Mouse (Mus musculus): ENCODE results near the gene Npnt. TPM values are rescaled to one million over a fixed set of nuclear protein-coding genes. Genes with fewer than 3 reads are reported as not detected.

Npnt gene
- polyA plus RNA-seq, 1 experiment from 2014 or later: 11.4 TPM

- Histone ChIP-seq H3K9ac (ENCODE audit: low read depth, low read length) (no peak overlapping the region), H3K27ac (ENCODE audit: low read depth, low read length) (no peak overlapping the region), H3K9me3 (ENCODE audit: control insufficient read depth, low read length) (no peaks in the 10 kb centered on the region), H3K4me2 (replicated peaks; ENCODE audit: low read depth, low read length) (no peak overlapping the region), H3K4me1 (replicated peaks; ENCODE audit: control insufficient read depth, insufficient read depth, low read length) (no peaks in the 10 kb centered on the region), H3K4me3 (ENCODE audit: low read depth, low read length) (no peak overlapping the region), H3K27me3 (ENCODE audit: control insufficient read depth, insufficient read depth, low read length) (no peaks in the 10 kb centered on the region), H3K36me3 (ENCODE audit: control insufficient read depth, insufficient read depth, low read length) (no peaks in the 10 kb centered on the region)
- ATAC-seq (ENCODE audit: low FRiP score): no peak
- no peak for DNase-seq (ENCODE audit: low spot score)
- 92% methylated on average over 7 of the region's 7 CpGs for WGBS
Measured at GRCm38 (mm10) chr3:132892481-132892880, 57.6 kb downstream of the Npnt start.

DNA sequence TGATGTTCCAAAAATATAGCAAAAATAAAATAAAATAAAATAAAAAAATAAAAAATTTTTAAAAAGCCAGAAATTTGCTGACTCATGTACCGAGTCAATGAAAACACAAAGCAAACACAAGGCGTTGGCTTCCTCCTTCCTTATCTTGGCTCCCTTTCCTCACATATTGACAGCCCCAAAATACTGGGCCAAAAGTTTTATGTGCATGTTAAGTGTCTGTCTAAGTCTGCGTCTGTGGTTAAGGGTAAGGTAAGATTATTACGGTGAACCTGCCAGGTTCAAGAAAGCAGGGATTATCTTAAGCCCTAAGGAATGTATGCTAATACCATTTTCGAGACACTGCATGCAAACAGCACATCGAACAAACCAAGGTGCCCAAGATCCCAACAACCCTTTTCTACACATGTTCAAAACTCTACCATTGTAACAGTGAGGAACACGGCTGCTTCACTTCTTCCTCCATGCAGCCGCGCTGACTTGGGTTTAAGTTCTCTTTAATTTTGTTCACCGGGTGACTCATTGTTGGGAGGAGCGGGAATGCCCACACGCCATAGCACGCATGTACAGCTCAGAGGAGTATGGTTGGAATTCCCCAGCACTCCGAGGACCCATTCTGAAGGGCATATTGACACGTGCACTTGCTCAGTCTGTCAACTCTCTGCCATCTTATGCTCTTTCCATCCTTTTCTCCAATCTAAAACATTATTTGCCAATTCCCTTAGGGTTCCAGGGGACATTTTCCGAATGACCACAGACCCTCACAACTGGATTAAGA is 62.8 kb downstream of the Npnt start:
- Histone ChIP-seq H3K4me1 (replicated peaks; ENCODE audit: control insufficient read depth, insufficient read depth, low read length) (no peaks in the 10 kb centered on the region), H3K4me3 (ENCODE audit: low read depth, low read length) (no peak overlapping the region), H3K9ac (ENCODE audit: low read depth, low read length) (no peak overlapping the region), H3K27ac (ENCODE audit: low read depth, low read length) (no peak overlapping the region), H3K4me2 (replicated peaks; ENCODE audit: low read depth, low read length) (no peak overlapping the region), H3K27me3 (ENCODE audit: control insufficient read depth, insufficient read depth, low read length) (no peaks in the 10 kb centered on the region), H3K9me3 (ENCODE audit: control insufficient read depth, low read length) (no peaks in the 10 kb centered on the region), H3K36me3 (ENCODE audit: control insufficient read depth, insufficient read depth, low read length) (no peaks in the 10 kb centered on the region)
- ATAC-seq (ENCODE audit: low FRiP score) (no peak), DNase-seq (ENCODE audit: low spot score) (no peak)
- 92% methylated on average over 16 of the region's 16 CpGs for WGBS

DNA sequence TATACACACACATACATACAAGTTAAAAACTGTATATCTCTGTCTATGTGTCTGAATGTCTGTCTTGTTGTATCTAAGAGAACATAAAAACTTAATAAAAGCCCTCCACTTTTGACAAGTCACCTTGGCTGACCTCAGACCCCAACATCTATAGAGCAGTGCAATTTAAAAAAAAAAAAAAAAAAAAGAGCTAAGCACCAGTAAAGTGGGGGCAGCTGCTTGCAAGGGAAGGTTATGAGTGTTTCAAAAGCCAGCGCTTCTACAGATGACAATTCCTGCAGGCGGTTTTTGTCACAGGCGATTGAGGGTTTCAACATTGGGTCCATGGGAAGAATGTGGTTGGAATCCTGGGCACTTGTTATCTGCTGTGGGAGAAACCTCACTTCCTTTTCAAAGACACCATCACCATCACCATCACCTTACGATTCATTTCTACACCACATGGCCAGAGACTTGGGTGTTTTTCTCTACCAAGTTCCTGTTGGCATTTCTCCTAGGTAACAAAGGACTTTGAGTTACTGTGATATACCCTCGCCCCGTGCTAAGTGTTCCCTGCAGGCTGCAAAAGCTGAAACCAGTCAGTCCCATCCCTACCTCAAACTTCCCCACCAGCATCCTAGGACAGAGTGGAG is 63.6 kb downstream of the Npnt start:
- Histone ChIP-seq H3K27me3 (ENCODE audit: control insufficient read depth, insufficient read depth, low read length) (no peaks in the 10 kb centered on the region), H3K36me3 (ENCODE audit: control insufficient read depth, insufficient read depth, low read length) (no peaks in the 10 kb centered on the region), H3K4me3 (ENCODE audit: low read depth, low read length) (no peak overlapping the region), H3K9me3 (ENCODE audit: control insufficient read depth, low read length) (no peaks in the 10 kb centered on the region), H3K9ac (ENCODE audit: low read depth, low read length) (no peak overlapping the region), H3K4me1 (replicated peaks; ENCODE audit: control insufficient read depth, insufficient read depth, low read length) (no peaks in the 10 kb centered on the region), H3K27ac (ENCODE audit: low read depth, low read length) (no peak overlapping the region), H3K4me2 (replicated peaks; ENCODE audit: low read depth, low read length) (no peak overlapping the region)
- ATAC-seq (ENCODE audit: low FRiP score): no peak
- no peak for DNase-seq (ENCODE audit: low spot score)
- WGBS: 94% methylated on average over 6 of the region's 6 CpGs

- Histone ChIP-seq H3K9ac (ENCODE audit: low read depth, low read length) (no peak overlapping the region), H3K4me1 (replicated peaks; ENCODE audit: control insufficient read depth, insufficient read depth, low read length) (no peaks in the 10 kb centered on the region), H3K36me3 (ENCODE audit: control insufficient read depth, insufficient read depth, low read length) (no peaks in the 10 kb centered on the region), H3K9me3 (ENCODE audit: control insufficient read depth, low read length) (no peaks in the 10 kb centered on the region), H3K4me2 (replicated peaks; ENCODE audit: low read depth, low read length) (no peak overlapping the region), H3K27me3 (ENCODE audit: control insufficient read depth, insufficient read depth, low read length) (no peaks in the 10 kb centered on the region), H3K27ac (ENCODE audit: low read depth, low read length) (no peak overlapping the region), H3K4me3 (ENCODE audit: low read depth, low read length) (no peak overlapping the region)
- ATAC-seq (ENCODE audit: low FRiP score) (no peak), DNase-seq (ENCODE audit: low spot score) (no peak)
- 77% methylated on average over 10 of the region's 10 CpGs for WGBS
Measured at GRCm38 (mm10) chr3:132884459-132884858, 65.6 kb downstream of the Npnt start.

- WGBS: 89% methylated on average over 9 of the region's 9 CpGs
- Histone ChIP-seq H3K36me3 (ENCODE audit: control insufficient read depth, insufficient read depth, low read length) (no peaks in the 10 kb centered on the region), H3K9me3 (ENCODE audit: control insufficient read depth, low read length) (no peaks in the 10 kb centered on the region), H3K27ac (ENCODE audit: low read depth, low read length) (no peak overlapping the region), H3K27me3 (ENCODE audit: control insufficient read depth, insufficient read depth, low read length) (no peaks in the 10 kb centered on the region), H3K4me1 (replicated peaks; ENCODE audit: control insufficient read depth, insufficient read depth, low read length) (no peaks in the 10 kb centered on the region), H3K4me3 (ENCODE audit: low read depth, low read length) (no peak overlapping the region), H3K9ac (ENCODE audit: low read depth, low read length) (no peak overlapping the region), H3K4me2 (replicated peaks; ENCODE audit: low read depth, low read length) (no peak overlapping the region)
- ATAC-seq (ENCODE audit: low FRiP score) (no peak), DNase-seq (ENCODE audit: low spot score) (no peak)
Measured at GRCm38 (mm10) chr3:132883256-132883655, 66.8 kb downstream of the Npnt start.

DNA sequence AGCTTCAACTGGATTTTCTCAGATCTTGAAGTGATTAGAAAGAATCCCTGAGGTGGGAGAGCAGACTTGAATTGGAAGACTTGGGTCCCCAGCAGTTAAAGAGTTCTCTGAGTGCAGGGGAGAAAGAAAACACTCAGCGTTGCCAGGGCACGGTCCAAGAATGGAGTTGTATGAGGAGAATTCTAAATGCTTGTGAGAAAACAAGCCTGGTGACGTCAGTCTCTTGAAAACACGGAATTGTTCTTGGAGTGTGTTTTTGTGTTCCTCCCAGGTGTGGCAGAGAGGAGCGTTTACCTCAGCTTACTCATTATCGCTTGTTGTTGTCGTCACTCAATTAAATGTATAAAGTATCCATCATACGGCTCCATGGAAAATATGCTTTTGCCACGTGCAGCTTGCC is 69.3 kb downstream of the Npnt start:
- Histone ChIP-seq H3K9ac (ENCODE audit: low read depth, low read length) (no peak overlapping the region), H3K27ac (ENCODE audit: low read depth, low read length) (no peak overlapping the region), H3K27me3 (ENCODE audit: control insufficient read depth, insufficient read depth, low read length) (no peaks in the 10 kb centered on the region), H3K36me3 (ENCODE audit: control insufficient read depth, insufficient read depth, low read length) (no peaks in the 10 kb centered on the region), H3K4me2 (replicated peaks; ENCODE audit: low read depth, low read length) (no peak overlapping the region), H3K4me1 (replicated peaks; ENCODE audit: control insufficient read depth, insufficient read depth, low read length) (no peaks in the 10 kb centered on the region), H3K9me3 (ENCODE audit: control insufficient read depth, low read length) (no peaks in the 10 kb centered on the region), H3K4me3 (ENCODE audit: low read depth, low read length) (no peak overlapping the region)
- 70% methylated on average over 9 of the region's 9 CpGs for WGBS
- peak; percentile 19 for DNase-seq (ENCODE audit: low spot score)
- ATAC-seq (ENCODE audit: low FRiP score): no peak

DNA sequence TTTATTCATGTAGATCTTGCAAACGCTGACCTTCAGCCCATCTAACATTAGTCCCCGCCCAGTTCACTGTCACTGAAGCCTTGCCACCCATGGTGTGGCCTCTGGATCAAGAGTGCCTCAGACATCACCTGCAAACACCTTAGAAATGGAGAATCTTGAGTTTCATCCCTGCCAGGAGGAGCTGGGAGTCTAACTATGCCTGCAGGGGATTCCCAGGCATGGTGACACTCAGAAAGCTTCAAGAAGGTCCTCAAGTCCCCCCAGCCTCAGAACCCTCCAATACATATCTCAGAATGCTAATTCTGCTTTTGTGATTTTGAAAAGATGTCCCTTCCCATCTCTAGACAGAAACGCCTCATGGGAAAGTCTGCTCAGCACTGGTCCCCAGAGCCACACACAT is 69.7 kb downstream of the Npnt start:
- Histone ChIP-seq H3K9me3 (ENCODE audit: control insufficient read depth, low read length) (no peaks in the 10 kb centered on the region), H3K27ac (ENCODE audit: low read depth, low read length) (no peak overlapping the region), H3K27me3 (ENCODE audit: control insufficient read depth, insufficient read depth, low read length) (no peaks in the 10 kb centered on the region), H3K9ac (ENCODE audit: low read depth, low read length) (no peak overlapping the region), H3K4me1 (replicated peaks; ENCODE audit: control insufficient read depth, insufficient read depth, low read length) (no peaks in the 10 kb centered on the region), H3K4me3 (ENCODE audit: low read depth, low read length) (no peak overlapping the region), H3K36me3 (ENCODE audit: control insufficient read depth, insufficient read depth, low read length) (no peaks in the 10 kb centered on the region), H3K4me2 (replicated peaks; ENCODE audit: low read depth, low read length) (no peak overlapping the region)
- ATAC-seq (ENCODE audit: low FRiP score) (no peak), DNase-seq (ENCODE audit: low spot score) (no peak)
- WGBS: 87% methylated on average over 3 of the region's 3 CpGs

DNA sequence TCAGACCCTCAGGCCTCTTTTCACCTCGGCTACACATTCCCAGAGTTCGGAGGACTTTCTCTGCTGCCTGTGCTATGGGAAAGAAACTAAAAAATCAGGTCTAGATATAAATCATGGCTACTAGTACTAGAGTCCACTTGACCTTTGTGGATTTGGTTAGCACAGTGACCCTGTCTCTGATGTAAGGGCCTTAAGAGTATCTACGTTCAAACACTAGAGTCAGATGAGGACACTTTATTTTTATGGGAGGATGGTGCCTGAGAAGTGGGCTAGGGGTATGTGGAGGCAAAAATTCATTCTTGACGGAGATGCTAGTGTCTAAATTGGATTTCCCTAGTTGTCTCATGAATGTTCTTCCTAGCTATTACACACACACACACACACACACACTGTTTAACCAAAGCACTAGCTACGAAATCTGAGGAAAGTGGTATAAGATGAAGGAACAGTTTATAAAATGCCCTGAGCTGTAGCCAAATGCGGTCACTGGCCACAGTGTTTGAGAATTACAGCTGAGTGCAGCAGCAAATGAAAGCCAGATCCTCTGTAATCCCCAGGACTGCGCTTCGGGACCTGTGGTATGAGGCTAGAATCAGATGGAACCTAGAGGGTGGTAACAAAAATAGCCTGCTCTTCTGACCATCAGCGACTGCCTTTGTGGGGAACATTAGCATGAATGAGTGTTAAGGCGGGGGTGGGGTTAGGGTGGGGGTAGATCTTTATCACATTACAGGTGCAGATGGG is 73.0 kb downstream of the Npnt start:
- no peak overlapping the region for H3K27ac ChIP-seq (ENCODE audit: low read depth, low read length)
- no peaks in the 10 kb centered on the region for H3K9me3 ChIP-seq (ENCODE audit: control insufficient read depth, low read length)
- H3K36me3 ChIP-seq (ENCODE audit: control insufficient read depth, insufficient read depth, low read length): no peaks in the 10 kb centered on the region
- no peak overlapping the region for H3K4me2 ChIP-seq (replicated peaks; ENCODE audit: low read depth, low read length)
- H3K4me1 ChIP-seq (replicated peaks; ENCODE audit: control insufficient read depth, insufficient read depth, low read length): no peaks in the 10 kb centered on the region
- ATAC-seq (ENCODE audit: low FRiP score) (no peak), DNase-seq (ENCODE audit: low spot score) (no peak)
- WGBS: 70% methylated on average over 10 of the region's 10 CpGs
- no peaks in the 10 kb centered on the region for H3K27me3 ChIP-seq (ENCODE audit: control insufficient read depth, insufficient read depth, low read length)
- H3K4me3 ChIP-seq (ENCODE audit: low read depth, low read length): no peak overlapping the region
- no peak overlapping the region for H3K9ac ChIP-seq (ENCODE audit: low read depth, low read length)
